In genomic region chr7:19403731-19404296, GRCm38 (mm10) we compare ENCODE assay signal across 8 mouse cellular contexts. TPM values are rescaled to one million over a fixed set of nuclear protein-coding genes. Genes with fewer than 3 reads are reported as not detected.
DNase-seq lines count a peak whose midpoint lies in the region; ATAC-seq lines count a peak whose summit lies in the region.

TSS of gene Klc3 (minus strand) at chr7:19404104.

- H3K4me3 ChIP-seq in forebrain, embryonic 16.5 days (replicated peaks; ENCODE audit: low read length), result peak within 1 kb of the TSS; percentile 52

- ATAC-seq in forebrain, embryonic 16.5 days, result no peak

- peaks cover 5% of the 10 kb centered on the region; the same call in 1 of the 2 replicates for H3K9me3 ChIP-seq in forebrain, embryonic 16.5 days (ENCODE audit: control insufficient read depth, low read length)

- WGBS in forebrain, embryonic 16.5 days, result 1% methylated on average over 61 of the region's 62 CpGs

- no peak within 1 kb of the TSS for H3K27ac ChIP-seq in forebrain, embryonic 16.5 days (ENCODE audit: low read length)

- H3K27me3 ChIP-seq in forebrain, embryonic 16.5 days (replicated peaks; ENCODE audit: control insufficient read depth, insufficient read depth, low read length), result peaks cover 29% of the 10 kb centered on the region

- peak within 1 kb of the TSS; percentile 95 for H3K4me2 ChIP-seq in forebrain, embryonic 16.5 days (ENCODE audit: low read length)

- peak; percentile 93 for DNase-seq in CD4-positive, CD25-positive, alpha-beta regulatory T cell, adult 2 months (ENCODE audit: low read depth, low spot score)
- DNase-seq in adrenal gland, adult 2 months, result peak; percentile 68
- DNase-seq in kidney, adult 9 months, result peak; percentile 87
- peak; percentile 79 for DNase-seq in lung, postnatal 10 days
- DNase-seq in ovary, postnatal 36 days (ENCODE audit: low spot score), result peak; percentile 72
- DNase-seq in yolk sac, embryonic 10.5 days (ENCODE audit: low spot score), result peak; percentile 87
- DNase-seq in layer of hippocampus, postnatal 36 days, result no peak

- no peaks in the 10 kb centered on the region for H3K36me3 ChIP-seq in forebrain, embryonic 16.5 days (ENCODE audit: control insufficient read depth, insufficient read depth)

- peaks cover 14% of the 10 kb centered on the region for H3K4me1 ChIP-seq in forebrain, embryonic 16.5 days (replicated peaks; ENCODE audit: control insufficient read depth, insufficient read depth, low read length)

- peak within 1 kb of the TSS; percentile 53 for H3K9ac ChIP-seq in forebrain, embryonic 16.5 days (replicated peaks; ENCODE audit: low read depth, low read length)

RNA-seq across cellular contexts. Expression of gene Klc3, which starts in this region (rescaled TPM):
- 1 to 10 TPM in 1 of 2 experiments, under 1 TPM in 1; 0.98 to 5.2 TPM for total RNA-seq in adrenal gland, adult 2 months (2021)
- polyA plus RNA-seq in adrenal gland, adult 2 months (2012; rRNA removed), result 1.3 and 3.7 TPM in 2 replicates
- polyA plus RNA-seq in forebrain, embryonic 16.5 days (2015; fragmentation: Nextera tagmentation; extraction: Ambion mirVana), result 2.2 and 2.5 TPM in 2 replicates
- 1 to 10 TPM; 3.1 to 3.4 TPM for total RNA-seq in layer of hippocampus, postnatal 36 days (2021)

Comparison
In these comparisons a context has a peak if more than half of its experiments do, and no peak if none do; other contexts are left out.
1. DNase-seq: peak in CD4-positive, CD25-positive, alpha-beta regulatory T cell, adult 2 months (single experiment), adrenal gland, adult 2 months (single experiment), kidney, adult 9 months (single experiment), lung, postnatal 10 days (single experiment), ovary, postnatal 36 days (single experiment) and yolk sac, embryonic 10.5 days (single experiment); none in layer of hippocampus, postnatal 36 days (0 of 2).